Mouse (Mus musculus): ENCODE data around the gene Lgmn. TPM values are rescaled to one million over a fixed set of nuclear protein-coding genes. Genes with fewer than 3 reads are reported as not detected.

Lgmn gene
- polyA plus RNA-seq (2015; fragmentation: Nextera tagmentation; extraction: Ambion mirVana) = 76.9 and 81.4 TPM in 2 replicates

DNA sequence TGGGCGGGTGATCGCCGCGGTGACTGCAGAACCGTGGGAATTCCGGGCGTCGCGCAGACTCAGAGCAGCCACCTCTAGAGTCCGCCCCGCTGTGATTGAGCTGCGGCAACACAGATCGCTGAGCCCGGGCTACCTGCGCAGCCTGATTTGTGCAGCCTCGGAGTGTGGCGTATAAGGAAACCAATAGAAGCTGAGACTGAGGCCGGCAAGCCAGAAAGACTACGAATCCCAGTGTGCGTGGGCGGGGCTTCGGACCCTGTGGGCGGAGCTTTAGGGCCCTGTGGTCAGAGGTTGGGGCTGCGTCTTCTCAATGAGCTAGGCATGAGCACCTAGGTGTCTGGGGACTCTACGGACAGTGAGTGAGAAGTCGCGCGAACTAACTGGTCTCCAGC lies at the start of gene Lgmn:
Gene Lgmn (minus strand): TSS at position 182 of the 392 bp plus-strand sequence.
- H3K9me3 ChIP-seq = no peaks in the 10 kb centered on the region
- peak; percentile 99 for ATAC-seq (ENCODE audit: insufficient number of reproducible peaks, insufficient read depth, low FRiP score, low TSS enrichment, low read depth)
- under 1% methylated on average over 28 of the region's 28 CpGs for WGBS

DNA sequence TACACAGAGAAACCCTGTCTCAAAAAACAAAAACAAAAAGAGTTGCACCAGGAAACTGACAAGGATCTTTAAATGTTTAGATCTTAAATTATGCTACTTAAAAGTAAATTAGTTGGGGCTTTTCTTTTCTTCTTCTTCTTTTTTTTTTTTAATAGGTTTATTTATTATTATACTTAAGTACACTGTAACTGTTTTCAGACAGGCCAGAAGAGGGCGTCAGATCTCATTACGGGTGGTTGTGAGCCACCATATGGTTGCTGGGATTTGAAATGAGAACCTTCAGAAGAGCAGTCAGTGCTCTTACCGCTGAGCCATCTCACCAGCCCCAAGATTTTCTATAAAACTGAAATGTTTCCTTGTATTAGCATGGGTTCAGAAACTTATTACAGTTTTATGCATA lies 45.3 kb upstream of the Lgmn start:
- H3K36me3 ChIP-seq = peaks cover 83% of the 10 kb centered on the region
- no peak for ATAC-seq (ENCODE audit: insufficient number of reproducible peaks, insufficient read depth, low FRiP score, low TSS enrichment, low read depth)

More for the DNA sequence above, at the start of gene Lgmn:
- Histone ChIP-seq H3K36me3 (no peaks in the 10 kb centered on the region), H3K27ac (peak within 1 kb of the TSS; percentile 51; the same call in 1 of the 2 replicates), H3K4me3 (peak within 1 kb of the TSS; percentile 65), H3K4me1 (peaks cover 18% of the 10 kb centered on the region), H3K9ac (peak within 1 kb of the TSS; percentile 77), H3K4me2 (peak within 1 kb of the TSS; percentile 74), H3K27me3 (no peaks in the 10 kb centered on the region)

DNA sequence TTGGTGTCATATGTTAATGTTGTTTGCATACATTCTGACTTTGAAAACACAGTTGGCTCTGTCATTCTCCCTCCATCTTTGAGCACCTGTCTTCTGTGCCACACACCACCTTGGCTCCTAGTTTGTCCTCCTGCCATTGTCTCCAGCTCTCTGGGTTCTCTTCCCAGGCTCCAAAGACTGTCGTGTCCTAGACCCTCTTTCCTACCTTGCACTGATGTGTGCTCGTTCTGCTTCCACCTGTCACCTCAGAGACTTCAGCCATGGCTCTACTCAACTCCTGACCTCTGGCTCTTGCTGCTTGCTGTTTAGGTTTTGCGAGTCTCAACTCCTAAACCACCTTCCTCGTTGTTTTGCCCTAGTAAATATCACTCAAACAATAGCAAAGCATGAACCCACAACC lies 40.9 kb upstream of the Lgmn start:
- no peak overlapping the region for H3K27ac ChIP-seq
- H3K36me3 ChIP-seq = peaks cover 72% of the 10 kb centered on the region
- no peaks in the 10 kb centered on the region for H3K9me3 ChIP-seq
- no peak overlapping the region for H3K9ac ChIP-seq
- no peak overlapping the region for H3K4me2 ChIP-seq
- no peaks in the 10 kb centered on the region for H3K4me1 ChIP-seq
- ATAC-seq (ENCODE audit: insufficient number of reproducible peaks, insufficient read depth, low FRiP score, low TSS enrichment, low read depth) = no peak
- WGBS = 91% methylated on average over 4 of the region's 4 CpGs
- no peaks in the 10 kb centered on the region for H3K27me3 ChIP-seq
- no peak overlapping the region for H3K4me3 ChIP-seq

More for the DNA sequence above, 45.3 kb upstream of the Lgmn start:
- Histone ChIP-seq H3K4me2 (no peak overlapping the region), H3K9ac (no peak overlapping the region), H3K27me3 (no peaks in the 10 kb centered on the region), H3K4me3 (no peak overlapping the region), H3K27ac (no peak overlapping the region), H3K4me1 (no peaks in the 10 kb centered on the region), H3K9me3 (no peaks in the 10 kb centered on the region)
- WGBS = 66% methylated on average over 3 of the region's 3 CpGs

DNA sequence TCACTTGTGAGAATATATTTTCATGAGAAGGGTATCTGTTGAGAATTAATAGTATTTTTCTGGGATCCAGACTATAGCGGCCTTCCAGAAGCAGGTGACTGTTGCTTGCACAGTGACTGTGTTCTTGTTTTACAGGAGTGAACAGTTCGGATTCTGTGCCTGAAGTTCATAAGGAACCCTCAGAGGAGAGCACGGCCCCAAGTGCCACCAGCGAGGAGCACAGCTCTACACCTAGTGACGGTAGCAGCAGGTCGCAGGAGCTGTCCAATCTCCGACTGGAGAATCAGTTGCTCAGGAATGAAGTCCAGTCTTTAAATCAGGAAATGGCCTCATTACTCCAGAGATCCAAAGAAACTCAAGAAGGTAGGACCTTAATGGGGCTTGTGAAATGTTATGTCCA lies 34.8 kb upstream of the Lgmn start:
- H3K36me3 ChIP-seq = peaks cover 54% of the 10 kb centered on the region
- ATAC-seq (ENCODE audit: insufficient number of reproducible peaks, insufficient read depth, low FRiP score, low TSS enrichment, low read depth) = no peak
- no peaks in the 10 kb centered on the region for H3K27me3 ChIP-seq
- H3K4me1 ChIP-seq = peaks cover 7% of the 10 kb centered on the region
- H3K9me3 ChIP-seq = no peaks in the 10 kb centered on the region
- no peak overlapping the region for H3K4me3 ChIP-seq
- H3K4me2 ChIP-seq = no peak overlapping the region
- no peak overlapping the region for H3K27ac ChIP-seq
- WGBS = 88% methylated on average over 7 of the region's 7 CpGs
- no peak overlapping the region for H3K9ac ChIP-seq

DNA sequence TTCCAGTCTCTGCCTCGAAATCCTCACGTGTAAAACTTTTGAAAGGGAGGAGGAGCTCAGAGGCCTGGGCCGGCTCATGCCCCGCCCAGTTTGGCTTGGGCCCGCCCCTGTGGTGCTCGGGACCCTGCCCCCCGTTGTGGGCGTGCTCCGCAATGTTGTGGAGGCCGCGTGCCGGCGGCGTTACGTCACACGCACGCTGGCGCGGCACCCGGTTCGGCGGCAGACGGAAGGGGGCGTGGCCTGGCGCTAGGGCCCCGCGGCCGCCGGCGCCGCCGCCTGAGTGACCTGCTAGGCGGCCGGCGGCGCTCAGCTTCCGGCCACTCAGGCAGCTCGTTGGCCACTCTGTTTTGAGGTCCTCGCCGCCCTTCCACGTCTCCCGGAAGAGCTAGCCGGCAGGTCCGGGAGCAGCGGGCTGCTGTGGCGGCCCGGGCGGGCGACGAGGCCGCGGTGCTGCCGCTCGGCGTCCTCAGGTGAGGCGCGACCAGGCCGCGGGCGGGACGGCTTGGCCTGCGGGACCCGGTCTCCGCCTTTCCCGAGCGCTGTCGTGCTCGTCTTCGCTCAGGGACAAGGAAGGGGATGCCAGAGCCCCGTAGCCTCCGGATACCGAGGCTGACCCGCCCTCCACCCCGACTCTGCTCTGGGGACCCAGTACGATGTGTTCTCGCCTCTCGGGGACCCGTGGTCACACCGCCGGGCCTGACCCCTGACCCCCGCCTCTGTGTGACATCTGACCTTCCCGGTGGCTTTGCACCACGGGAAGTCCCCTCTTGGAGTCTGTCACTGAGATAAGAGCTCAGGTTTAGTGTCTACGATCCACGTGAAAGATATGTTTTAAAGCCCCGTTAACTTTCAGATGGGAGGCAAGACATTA lies 29.5 kb upstream of the Lgmn start, which contains the start of gene Golga5:
Gene Golga5 (plus strand): TSS at position 242 of the 871 bp plus-strand sequence.
- H3K27me3 ChIP-seq = no peaks in the 10 kb centered on the region
- peak; percentile 99 for ATAC-seq (ENCODE audit: insufficient number of reproducible peaks, insufficient read depth, low FRiP score, low TSS enrichment, low read depth)
- peak within 1 kb of the TSS; percentile 96 for H3K4me3 ChIP-seq
- peak within 1 kb of the TSS; percentile 74 for H3K27ac ChIP-seq
- H3K9me3 ChIP-seq = no peaks in the 10 kb centered on the region
- peaks cover 7% of the 10 kb centered on the region for H3K4me1 ChIP-seq
- peaks cover 19% of the 10 kb centered on the region for H3K36me3 ChIP-seq
- under 1% methylated on average over 86 of the region's 86 CpGs for WGBS
- peak within 1 kb of the TSS; percentile 94 for H3K9ac ChIP-seq
- peak within 1 kb of the TSS; percentile 85 for H3K4me2 ChIP-seq

DNA sequence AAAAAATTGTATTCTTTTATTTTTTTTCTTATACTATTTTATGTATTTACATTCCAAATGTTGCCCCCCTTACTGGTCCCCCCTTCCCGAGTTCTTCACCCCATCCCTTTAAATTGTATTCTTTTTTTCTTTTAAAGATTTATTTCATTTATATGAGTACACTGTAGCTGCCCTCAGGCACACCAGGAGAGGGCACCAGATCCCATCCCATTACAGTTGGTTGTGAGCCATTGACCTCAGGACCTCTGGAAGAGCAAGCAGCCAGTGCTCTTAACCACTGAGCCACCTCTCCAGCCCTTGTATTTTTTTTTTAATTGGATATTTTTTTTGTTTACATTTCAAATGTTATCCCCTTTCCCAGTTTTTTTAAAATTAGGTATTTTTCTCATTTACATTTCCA lies 28.5 kb upstream of the Lgmn start:
- ATAC-seq (ENCODE audit: insufficient number of reproducible peaks, insufficient read depth, low FRiP score, low TSS enrichment, low read depth) = no peak
- WGBS = 65% methylated on average over 1 of the region's 1 CpGs
- no peaks in the 10 kb centered on the region for H3K27me3 ChIP-seq
- H3K4me2 ChIP-seq = no peak overlapping the region
- H3K4me1 ChIP-seq = peaks cover 7% of the 10 kb centered on the region
- no peak overlapping the region for H3K4me3 ChIP-seq
- H3K9me3 ChIP-seq = no peaks in the 10 kb centered on the region
- H3K9ac ChIP-seq = no peak overlapping the region
- no peak overlapping the region for H3K27ac ChIP-seq
- H3K36me3 ChIP-seq = peaks cover 9% of the 10 kb centered on the region

DNA sequence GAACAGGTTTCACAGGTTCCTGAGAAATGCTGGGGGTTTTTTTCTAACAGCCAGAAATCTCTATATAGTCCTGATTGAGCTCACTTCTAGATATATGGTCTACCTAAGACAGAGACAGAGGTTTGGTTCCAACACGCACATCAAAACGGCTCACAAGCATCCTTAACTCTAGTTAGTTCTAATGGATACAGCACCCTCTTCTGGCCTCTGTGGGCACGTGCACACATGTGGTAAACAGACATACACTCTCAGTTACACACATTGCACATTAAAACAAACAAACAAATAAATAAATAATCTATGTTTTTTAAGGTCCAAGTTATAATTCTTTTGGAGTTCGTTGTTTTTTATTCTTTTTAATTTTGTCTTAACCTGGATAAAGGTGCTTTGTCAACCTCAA lies 25.0 kb upstream of the Lgmn start:
- H3K27ac ChIP-seq = no peak overlapping the region
- no peak overlapping the region for H3K4me3 ChIP-seq
- no peaks in the 10 kb centered on the region for H3K9me3 ChIP-seq
- H3K4me2 ChIP-seq = no peak overlapping the region
- H3K27me3 ChIP-seq = no peaks in the 10 kb centered on the region
- H3K4me1 ChIP-seq = no peaks in the 10 kb centered on the region
- H3K9ac ChIP-seq = no peak overlapping the region
- 58% methylated on average over 4 of the region's 4 CpGs for WGBS
- ATAC-seq (ENCODE audit: insufficient number of reproducible peaks, insufficient read depth, low FRiP score, low TSS enrichment, low read depth) = no peak
- H3K36me3 ChIP-seq = no peaks in the 10 kb centered on the region

DNA sequence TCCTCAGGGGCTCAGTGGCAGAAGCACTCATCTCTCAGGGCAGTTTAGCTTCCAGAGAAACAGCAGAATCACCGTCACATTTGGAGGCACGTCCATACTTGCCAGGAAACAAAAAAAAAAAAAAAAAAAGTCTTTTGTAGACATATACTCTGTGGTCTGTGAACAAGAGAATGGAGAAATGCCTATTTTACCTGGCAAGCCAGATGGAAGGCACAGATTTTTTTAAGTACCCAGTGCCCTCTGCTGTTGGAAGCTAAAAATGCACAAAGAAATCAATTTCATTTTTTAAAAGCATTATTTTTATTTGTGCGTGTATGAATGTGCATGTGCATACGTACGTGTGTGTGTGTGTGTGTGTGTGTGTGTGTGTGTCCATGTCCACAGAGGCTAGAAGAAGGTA lies 21.6 kb upstream of the Lgmn start:
- ATAC-seq (ENCODE audit: insufficient number of reproducible peaks, insufficient read depth, low FRiP score, low TSS enrichment, low read depth) = no peak
- Histone ChIP-seq H3K4me1 (no peaks in the 10 kb centered on the region), H3K36me3 (no peaks in the 10 kb centered on the region)

DNA sequence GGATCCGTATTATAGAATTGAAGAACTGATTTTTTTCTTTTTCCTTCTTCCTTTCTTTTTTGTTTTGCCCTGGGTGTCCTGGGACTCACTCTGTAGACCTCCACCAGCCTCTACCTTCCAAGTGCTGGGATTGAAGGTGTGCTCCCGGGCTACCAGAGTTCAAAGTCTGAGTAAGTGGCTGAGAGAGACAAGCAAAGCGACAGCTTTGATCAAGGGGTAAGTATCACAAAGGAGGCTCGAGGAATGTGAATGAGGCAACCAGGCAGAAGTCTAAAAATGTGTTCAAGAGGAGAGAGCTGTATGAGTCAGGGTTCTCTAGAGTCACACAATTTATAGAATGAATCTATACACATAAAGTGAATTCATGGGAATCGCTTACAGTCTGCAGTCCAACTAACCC lies 20.4 kb upstream of the Lgmn start:
- WGBS = 78% methylated on average over 5 of the region's 5 CpGs
- no peak for ATAC-seq (ENCODE audit: insufficient number of reproducible peaks, insufficient read depth, low FRiP score, low TSS enrichment, low read depth)
- H3K4me3 ChIP-seq = no peak overlapping the region
- H3K9ac ChIP-seq = no peak overlapping the region
- no peaks in the 10 kb centered on the region for H3K9me3 ChIP-seq
- no peak overlapping the region for H3K27ac ChIP-seq
- H3K27me3 ChIP-seq = no peaks in the 10 kb centered on the region
- no peaks in the 10 kb centered on the region for H3K36me3 ChIP-seq
- no peaks in the 10 kb centered on the region for H3K4me1 ChIP-seq
- no peak overlapping the region for H3K4me2 ChIP-seq

More for the DNA sequence above, 21.6 kb upstream of the Lgmn start:
- Histone ChIP-seq H3K9me3 (no peaks in the 10 kb centered on the region), H3K27me3 (no peaks in the 10 kb centered on the region), H3K27ac (no peak overlapping the region), H3K4me3 (no peak overlapping the region), H3K9ac (no peak overlapping the region), H3K4me2 (no peak overlapping the region)
- 62% methylated on average over 5 of the region's 5 CpGs for WGBS

DNA sequence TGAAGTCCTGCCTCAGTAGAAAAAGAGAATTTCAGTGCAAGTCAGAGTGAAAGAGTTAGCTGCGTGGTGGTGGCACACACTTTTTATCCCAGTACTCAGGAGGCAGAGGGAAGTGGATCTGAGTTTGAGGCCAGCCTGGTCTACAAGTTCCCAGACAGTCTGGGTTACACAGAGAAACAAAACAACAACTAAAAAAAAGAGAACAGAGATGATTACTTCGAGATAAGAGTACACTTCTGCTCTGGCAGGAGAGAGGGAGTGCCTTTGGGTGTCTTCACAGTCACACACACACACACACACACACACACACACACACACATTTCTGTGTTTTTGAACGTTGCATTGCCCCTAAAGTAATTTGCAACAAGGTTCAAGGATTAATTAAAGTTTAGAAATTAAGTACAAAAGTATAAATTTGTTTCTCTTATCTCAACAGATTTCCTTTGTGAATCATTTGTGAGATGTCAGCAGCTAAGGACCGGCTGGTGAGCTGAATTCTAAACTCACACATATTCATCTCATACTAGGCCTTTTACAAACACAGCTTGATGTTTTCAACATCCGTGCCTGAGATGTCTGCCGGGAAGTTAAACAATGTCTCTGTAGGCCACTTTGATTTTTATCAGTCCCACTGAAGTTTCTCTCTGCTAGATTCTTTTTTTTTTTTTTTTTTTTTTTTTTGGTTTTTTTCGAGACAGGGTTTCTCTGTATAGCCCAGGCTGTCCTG lies 17.0 kb upstream of the Lgmn start:
- no peak for ATAC-seq (ENCODE audit: insufficient number of reproducible peaks, insufficient read depth, low FRiP score, low TSS enrichment, low read depth)
- Histone ChIP-seq H3K4me2 (no peak overlapping the region), H3K36me3 (no peaks in the 10 kb centered on the region), H3K4me1 (0 out of 2 replicates have a peak, but pooled peaks cover 2% of the 10 kb centered on the region), H3K27ac (no peak overlapping the region), H3K9me3 (no peaks in the 10 kb centered on the region), H3K9ac (no peak overlapping the region), H3K27me3 (no peaks in the 10 kb centered on the region), H3K4me3 (no peak overlapping the region)
- WGBS = 76% methylated on average over 7 of the region's 7 CpGs

DNA sequence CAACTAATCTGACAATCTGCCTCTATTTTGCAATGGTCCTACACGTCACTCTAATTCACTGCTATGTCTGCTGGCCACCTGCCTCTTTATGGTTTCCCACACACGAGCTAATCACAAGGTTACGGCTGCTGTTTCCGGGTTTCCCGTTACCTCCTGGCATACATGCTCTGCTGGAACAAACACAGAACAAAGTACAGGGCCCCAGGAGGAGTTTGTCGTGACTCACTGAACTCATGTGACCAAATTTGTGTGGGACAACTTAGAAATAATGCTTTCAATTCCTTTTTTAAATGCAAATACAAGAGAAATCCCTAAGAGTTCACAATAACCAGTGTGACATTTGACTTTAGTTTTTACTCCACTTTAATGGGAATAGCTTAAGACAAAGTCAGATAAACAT lies 14.0 kb upstream of the Lgmn start:
- H3K9me3 ChIP-seq = no peaks in the 10 kb centered on the region
- WGBS = 37% methylated on average over 6 of the region's 6 CpGs
- no peak overlapping the region for H3K27ac ChIP-seq
- no peaks in the 10 kb centered on the region for H3K36me3 ChIP-seq
- no peak for ATAC-seq (ENCODE audit: insufficient number of reproducible peaks, insufficient read depth, low FRiP score, low TSS enrichment, low read depth)
- H3K4me3 ChIP-seq = no peak overlapping the region
- 0 out of 2 replicates have a peak, but pooled peaks cover 2% of the 10 kb centered on the region for H3K4me1 ChIP-seq
- no peak overlapping the region for H3K9ac ChIP-seq
- no peak overlapping the region for H3K4me2 ChIP-seq
- no peaks in the 10 kb centered on the region for H3K27me3 ChIP-seq

Measured in embryonic facial prominence, embryonic 13.5 days (tissue).